Mouse (Mus musculus): ENCODE measurements around the gene Scgn.

DNA sequence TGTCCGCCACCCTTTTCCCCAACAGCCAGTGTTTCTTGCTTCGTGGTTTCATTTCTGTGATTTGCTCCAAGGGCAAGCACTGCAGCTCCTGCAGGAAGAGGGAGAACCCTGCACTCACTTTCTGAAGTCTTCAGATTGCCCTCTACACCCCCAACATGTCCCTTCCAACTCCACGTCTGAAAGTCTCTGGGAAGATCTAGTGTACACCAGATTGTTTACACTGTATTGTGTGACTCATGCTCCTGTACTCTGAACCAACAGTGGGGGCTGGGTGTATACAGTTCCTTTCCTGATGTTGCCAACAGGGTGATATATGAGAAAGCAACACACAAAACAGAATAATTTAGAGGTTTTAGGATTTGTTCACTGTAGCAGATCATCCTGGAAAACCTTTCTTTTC, 62.4 kb downstream of the Scgn start:
- no peak for TF ChIP-seq GATA1 (IDR thresholded peaks at IDR 0.05; ENCODE audit: borderline replicate concordance, low read length)
- TF ChIP-seq FLI1 (IDR thresholded peaks at IDR 0.05; ENCODE audit: low read length): no peak

All from megakaryocyte, embryonic 14.5 days (primary cell).